Comparison of ENCODE assay signal across 8 mouse cellular contexts in the genomic region with DNA sequence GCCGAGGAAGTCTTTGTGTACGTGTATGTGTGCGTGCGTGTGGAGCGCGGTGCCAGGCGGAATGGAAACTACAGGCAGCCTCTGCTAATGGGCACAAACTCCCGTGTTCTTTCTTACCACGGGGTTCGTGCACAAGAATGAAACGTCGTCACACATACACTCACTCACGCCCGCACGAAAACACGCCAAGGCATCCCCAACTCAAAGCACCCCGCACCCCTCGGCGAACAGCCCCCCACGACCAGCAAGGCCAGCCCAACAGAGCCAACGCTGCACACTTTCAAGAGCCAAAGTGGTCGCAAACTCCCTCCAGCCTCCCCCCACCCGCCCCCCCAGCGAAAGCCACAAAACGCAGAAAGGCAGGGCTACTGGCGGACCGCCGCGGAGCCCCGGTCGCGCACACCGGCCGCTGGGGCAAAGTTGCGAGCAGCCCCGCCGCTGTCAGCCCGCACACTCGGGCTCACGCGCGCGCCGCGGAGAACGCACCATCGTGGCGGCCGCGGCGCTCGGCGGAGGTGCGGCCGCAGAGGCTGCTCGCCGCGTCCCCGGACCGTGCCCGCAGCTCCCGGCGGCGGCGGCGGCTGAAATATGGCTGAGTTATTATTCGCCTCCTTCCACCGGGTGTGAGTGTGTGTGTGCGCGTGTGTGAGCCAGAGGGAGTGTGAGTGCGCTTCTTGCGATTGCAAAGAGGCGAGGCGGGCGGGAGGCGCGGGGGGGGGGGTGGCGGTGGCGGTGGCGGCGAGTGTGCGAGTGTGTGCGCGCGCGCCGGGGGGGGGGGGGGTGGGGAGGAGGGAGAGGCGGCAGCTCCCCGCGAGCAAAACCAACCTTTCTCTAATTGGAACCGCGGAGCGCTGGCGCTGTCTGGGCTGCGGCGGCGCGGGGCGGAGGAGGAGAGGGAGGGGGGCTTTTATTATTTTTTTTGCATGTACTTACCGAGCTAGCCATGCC. TPM values are rescaled to one million over a fixed set of nuclear protein-coding genes. Genes with fewer than 3 reads are reported as not detected.
A peak's percentile ranks its signal among the peaks of the same experiment; 100 is the strongest.
DNase-seq lines count a peak whose midpoint lies in the region; ATAC-seq and TF ChIP-seq lines count a peak whose summit lies in the region.

No protein-coding gene starts in this region.

- no peak for TF ChIP-seq CTCF in ES-Bruce4 (IDR thresholded peaks at IDR 0.05; ENCODE audit: low read depth, low read length)
- no peak for TF ChIP-seq CTCF in layer of hippocampus, adult 2 months (conservative IDR thresholded peaks at IDR 0.05)
- no peak for TF ChIP-seq CTCF in lung, adult 2 months (IDR thresholded peaks at IDR 0.05; ENCODE audit: insufficient read depth, low read length)

- peaks cover 8% of the 10 kb centered on the region for H3K27me3 ChIP-seq in ES-Bruce4 (ENCODE audit: control insufficient read depth, insufficient read depth, low read length, poor library complexity, severe bottlenecking)
- H3K27me3 ChIP-seq in forebrain, embryonic 11.5 days (ENCODE audit: control insufficient read depth, insufficient read depth, low read length), result peaks cover 2% of the 10 kb centered on the region; the same call in 1 of the 2 replicates

- ATAC-seq in forebrain, embryonic 11.5 days (replicated peaks; ENCODE audit: low FRiP score), result peak; percentile 82

- no peaks in the 10 kb centered on the region for H3K4me1 ChIP-seq in ES-Bruce4 (ENCODE audit: control insufficient read depth, insufficient read depth, low read length)
- H3K4me1 ChIP-seq in brown adipose tissue, adult 24 weeks (ENCODE audit: control insufficient read depth, insufficient read depth, insufficient read length, low read length), result peaks cover 3% of the 10 kb centered on the region; the same call in 1 of the 2 replicates
- H3K4me1 ChIP-seq in forebrain, embryonic 11.5 days (replicated peaks; ENCODE audit: control insufficient read depth, insufficient read depth, low read length), result no peaks in the 10 kb centered on the region; the same call in 1 of the 2 replicates
- peaks cover 6% of the 10 kb centered on the region for H3K4me1 ChIP-seq in lung, adult 2 months (ENCODE audit: control insufficient read depth, insufficient read depth, low read length)

- H3K36me3 ChIP-seq in ES-Bruce4 (ENCODE audit: control insufficient read depth, insufficient read depth, low read length, poor library complexity, severe bottlenecking), result no peaks in the 10 kb centered on the region
- H3K36me3 ChIP-seq in forebrain, embryonic 11.5 days (ENCODE audit: control insufficient read depth, insufficient read depth, low read length), result no peaks in the 10 kb centered on the region

- peak overlapping the region; percentile 81 for H3K9ac ChIP-seq in ES-Bruce4 (ENCODE audit: low read depth, poor library complexity, severe bottlenecking)
- peak overlapping the region; percentile 93 for H3K9ac ChIP-seq in forebrain, embryonic 11.5 days (ENCODE audit: low read length)

- WGBS in forebrain, embryonic 11.5 days, result under 1% methylated on average over 82 of the region's 100 CpGs
- WGBS in lung, adult 2 months, result under 1% methylated on average over 83 of the region's 100 CpGs

- intact Hi-C loops in heart, postnatal 14 days (cut with DNase I), result loop anchor here (2.0 to 10.0 kb wide), 3 partner anchors 62 to 665 kb away; a partner anchor contains a TSS

- H3K27ac ChIP-seq in ES-Bruce4 (ENCODE audit: insufficient read depth, low read length), result no peak overlapping the region
- H3K27ac ChIP-seq in brown adipose tissue, adult 24 weeks (replicated peaks; ENCODE audit: low read depth, low read length), result no peak overlapping the region
- H3K27ac ChIP-seq in forebrain, embryonic 11.5 days (ENCODE audit: low read depth, low read length), result peak overlapping the region; percentile 99
- H3K27ac ChIP-seq in layer of hippocampus, adult 2 months, result peak overlapping the region; percentile 95

- TF ChIP-seq EP300 in ES-Bruce4 (IDR thresholded peaks at IDR 0.05; ENCODE audit: insufficient read depth, low read depth, low read length), result no peak

- H3K4me3 ChIP-seq in ES-Bruce4 (ENCODE audit: low read depth, low read length), result peak overlapping the region; percentile 71
- H3K4me3 ChIP-seq in brown adipose tissue, adult 24 weeks (ENCODE audit: insufficient read depth, low read depth, low read length), result peak overlapping the region; percentile 82
- peak overlapping the region; percentile 92 for H3K4me3 ChIP-seq in forebrain, embryonic 11.5 days (ENCODE audit: low read depth, low read length)
- peak overlapping the region; percentile 86 for H3K4me3 ChIP-seq in layer of hippocampus, adult 2 months
- peak overlapping the region; percentile 60 for H3K4me3 ChIP-seq in lung, adult 2 months (replicated peaks; ENCODE audit: extremely low read depth, low read depth, low read length)

- TF ChIP-seq POLR2A in ES-Bruce4 (IDR thresholded peaks at IDR 0.05; ENCODE audit: insufficient read depth, low read length), result no peak
- TF ChIP-seq POLR2A in lung, adult 2 months (IDR thresholded peaks at IDR 0.05; ENCODE audit: borderline replicate concordance, extremely low read depth, low read depth, low read length), result peak; percentile 48; the same call in 1 of the 2 replicates

- H3K4me2 ChIP-seq in forebrain, embryonic 11.5 days (ENCODE audit: low read depth, low read length, severe bottlenecking), result peak overlapping the region; percentile 89

- peak; percentile 89 for DNase-seq in forebrain, embryonic 11.5 days (ENCODE audit: low spot score)
- peak; percentile 46 to 55 for DNase-seq in heart, postnatal 14 days
- DNase-seq in layer of hippocampus, adult 2 months (ENCODE audit: low spot score in 2 of 2), result peak; percentile 52 to 56
- DNase-seq in lung, adult 2 months, result peak; percentile 57
- DNase-seq in ovary, postnatal 10 days (ENCODE audit: low spot score), result peak; percentile 27
- DNase-seq in thymus, postnatal 14 days, result peak; percentile 61

- H3K9me3 ChIP-seq in ES-Bruce4 (replicated peaks; ENCODE audit: control insufficient read depth, insufficient read depth, low read length, poor library complexity, severe bottlenecking), result no peaks in the 10 kb centered on the region
- no peaks in the 10 kb centered on the region for H3K9me3 ChIP-seq in forebrain, embryonic 11.5 days (ENCODE audit: control insufficient read depth, low read length)

RNA-seq across cellular contexts. Expression of a gene that starts 0.7 kb away (rescaled TPM):
- polyA plus RNA-seq in ES-Bruce4 (2011; ENCODE audit: insufficient read depth, insufficient read length, low read depth, missing spikeins), result 17.9 and 19.2 TPM in 2 replicates
- 14.9 and 16.8 TPM in 2 replicates for polyA plus RNA-seq in brown adipose tissue, adult 24 weeks (2012; ENCODE audit: insufficient read depth, insufficient read length, missing spikeins)
- 65.7 and 70.8 TPM in 2 replicates for polyA plus RNA-seq in forebrain, embryonic 11.5 days (2014; fragmentation: Nextera tagmentation; extraction: Ambion mirVana)
- 10 to 100 TPM; 11.1 to 12.4 TPM for total RNA-seq in heart, postnatal 14 days (2021)
- total RNA-seq in layer of hippocampus, adult 2 months (2021), result 10 to 100 TPM; 54.6 to 58.7 TPM
- 6.7 and 8.5 TPM in 2 replicates for polyA plus RNA-seq in lung, adult 2 months (2012; rRNA removed)

Comparison
In these comparisons a context has a peak if more than half of its experiments do, and no peak if none do; other contexts are left out.
1. H3K27ac ChIP-seq: peak in forebrain, embryonic 11.5 days (single experiment) and layer of hippocampus, adult 2 months (single experiment); none in ES-Bruce4 (single experiment) and brown adipose tissue, adult 24 weeks (single experiment).
2. DNase-seq: peak in every context shown above with its lines; median percentile 89 in forebrain, embryonic 11.5 days; 61 in thymus, postnatal 14 days; 57 in lung, adult 2 months; 54 in layer of hippocampus, adult 2 months; 50 in heart, postnatal 14 days; 27 in ovary, postnatal 10 days.
3. Peak in every context shown above with its lines, with median percentiles within 50 percentile points of each other: H3K4me3 ChIP-seq.